Mouse (Mus musculus) small intestine, adult 2 months (tissue): ENCODE measurements around the gene Tnfrsf12a.

Experiments
- CTCF ChIP-seq: fragments of 200-500 bp; IDR thresholded peaks from 2 replicates; pipeline ENCODE4 v1.5.1; 2012; ENCODE audit warnings: low read depth, mild to moderate bottlenecking, control low read depth, inconsistent platforms, low read length, moderate library complexity, mixed read lengths; ENCODE audit not compliant: insufficient replicate concordance, insufficient read length; ENCODE audit errors: extremely low read depth
- POLR2A ChIP-seq: fragments of 200-500 bp; IDR thresholded peaks from 2 replicates; pipeline ENCODE4 v1.6.1; 2012; ENCODE audit warnings: low read depth, mild to moderate bottlenecking, control low read depth, inconsistent platforms, low read length, moderate library complexity

- TF ChIP-seq POLR2A (no peak), CTCF (no peak)
These were observed 11.8 kb downstream of the Tnfrsf12a start for GRCm38 (mm10) chr17:23665511-23665910.
